Mouse (Mus musculus): ENCODE data around the gene Atp6v0b.

The Atp6v0b gene

DNA sequence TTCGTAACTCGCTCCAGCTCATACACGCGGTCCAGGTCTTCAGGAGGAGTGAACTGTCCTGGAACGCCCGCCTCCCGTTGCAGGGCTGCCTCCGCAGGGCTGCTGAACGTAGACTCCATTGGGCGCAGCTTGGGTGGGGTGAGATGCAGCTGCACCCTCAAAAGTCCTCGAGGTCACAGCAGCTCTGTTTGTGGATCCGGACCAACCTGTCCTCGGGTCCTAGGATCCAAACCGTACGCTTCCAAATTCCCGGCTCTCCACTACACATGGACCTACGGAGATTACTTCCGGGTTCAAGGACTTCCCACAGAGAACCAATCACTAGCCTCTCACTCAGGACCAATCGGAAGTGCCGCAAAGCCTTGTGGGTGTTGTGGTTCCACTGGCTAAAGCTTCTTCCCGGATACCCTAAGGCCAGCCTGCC is 4.6 kb upstream of the Atp6v0b start, which contains the start of gene Dph2:
TSS of gene Dph2 (minus strand) at position 295 of the 424 bp plus-strand sequence.
- ChIA-PET CTCF (interaction anchor here (0.9 to 1.9 kb wide), 9 partner anchors 22 to 192 kb away, joined by 3 to 7 read pairs (median 4); no protein-coding TSS in a partner anchor), POLR2A (interaction anchor here (0.5 to 3.8 kb wide), 38 partner anchors 8 to 669 kb away, joined by 3 to 28 read pairs (median 4); partner anchors contain the start of genes B4galt2 (in 3 of the 4), Ipo13 (in 2 of the 4), Kdm4a (in 1 of the 4) and Slc6a9 (in 1 of the 4))

DNA sequence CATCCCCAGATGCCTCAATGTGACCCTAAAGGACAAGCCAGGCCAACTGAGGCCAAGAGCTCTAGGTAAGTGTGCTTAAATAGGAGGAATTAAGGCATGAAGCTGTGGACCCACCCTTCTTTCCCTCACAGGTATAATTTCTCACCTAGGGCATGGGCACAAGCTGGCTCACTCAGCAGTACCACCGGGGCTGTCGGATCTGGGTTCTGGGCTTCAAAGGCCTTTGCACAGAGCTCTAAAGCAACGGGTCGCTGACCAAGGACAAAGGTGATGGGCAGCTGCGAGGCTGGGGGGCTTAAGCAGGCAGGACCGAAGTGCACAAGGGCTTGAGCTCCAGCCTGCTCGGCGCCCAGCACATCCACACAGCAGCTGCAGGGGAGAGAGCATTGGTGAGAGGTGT is 3.6 kb upstream of the Atp6v0b start:
- ChIA-PET POLR2A (interaction anchor here in 3 of 4 experiments (0.6 to 3.8 kb wide), 18 partner anchors 8 to 246 kb away, joined by 3 to 28 read pairs (median 5); partner anchors contain the start of genes B4galt2 (in 1 of the 3), Ipo13 (in 1 of the 3) and Slc6a9 (in 1 of the 3)), CTCF (interaction anchor here in 3 of 4 experiments (0.6 to 1.9 kb wide), 5 partner anchors 32 to 193 kb away, joined by 3 to 7 read pairs (median 6); no protein-coding TSS in a partner anchor)

DNA sequence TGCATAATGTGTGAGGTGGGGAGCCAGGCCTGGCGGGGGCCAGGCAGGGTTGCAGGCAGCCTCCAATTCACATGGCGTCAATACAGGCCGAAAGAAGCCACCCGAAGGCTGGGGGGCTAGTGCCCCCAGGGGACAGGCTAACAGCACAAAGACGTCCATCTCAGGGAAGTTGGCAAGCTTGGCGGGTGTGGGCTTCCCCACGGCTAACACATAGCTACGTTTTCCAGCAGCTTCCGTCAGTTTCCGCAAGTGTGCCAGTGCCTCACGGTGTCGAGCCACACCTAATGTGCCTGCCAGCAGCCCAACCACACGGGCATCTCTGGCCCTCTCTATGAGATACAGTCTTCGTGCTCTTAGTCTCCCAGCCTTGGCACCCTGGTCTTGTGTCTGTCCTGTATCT is 2.9 kb upstream of the Atp6v0b start:
- CTCF ChIA-PET = no interaction called here
- POLR2A ChIA-PET = interaction anchor here in 2 of 4 experiments (1.2 to 3.8 kb wide), 3 partner anchors 26 to 54 kb away, joined by 4 to 28 read pairs (median 15); partner anchors contain the start of genes Ipo13 (in 1 of the 2) and Slc6a9 (in 1 of the 2)

DNA sequence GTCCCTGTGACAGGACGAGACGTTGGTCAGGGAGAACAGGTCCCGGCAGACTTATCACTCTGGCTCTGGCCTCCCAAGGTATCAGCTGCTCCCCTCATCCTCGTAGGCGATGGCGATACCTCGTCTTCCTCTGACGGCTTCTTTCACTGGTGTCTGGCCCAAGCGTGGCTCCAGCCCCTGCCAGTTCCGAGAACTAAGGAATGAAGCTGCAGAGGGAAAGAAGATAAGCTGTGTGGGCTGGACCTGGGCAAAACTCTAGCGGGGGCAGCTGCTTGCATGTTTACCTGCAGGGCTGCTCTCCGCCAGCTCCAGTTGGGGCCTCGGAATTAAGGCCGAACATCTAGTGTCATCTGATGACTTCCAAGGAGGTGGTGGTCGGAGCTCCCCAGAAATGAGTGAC is 2.3 kb upstream of the Atp6v0b start:
- ChIA-PET CTCF (no interaction called here), POLR2A (interaction anchor here in 2 of 4 experiments (1.2 to 3.8 kb wide), 3 partner anchors 27 to 54 kb away, joined by 4 to 28 read pairs (median 15); partner anchors contain the start of genes Ipo13 (in 1 of the 2) and Slc6a9 (in 1 of the 2))

DNA sequence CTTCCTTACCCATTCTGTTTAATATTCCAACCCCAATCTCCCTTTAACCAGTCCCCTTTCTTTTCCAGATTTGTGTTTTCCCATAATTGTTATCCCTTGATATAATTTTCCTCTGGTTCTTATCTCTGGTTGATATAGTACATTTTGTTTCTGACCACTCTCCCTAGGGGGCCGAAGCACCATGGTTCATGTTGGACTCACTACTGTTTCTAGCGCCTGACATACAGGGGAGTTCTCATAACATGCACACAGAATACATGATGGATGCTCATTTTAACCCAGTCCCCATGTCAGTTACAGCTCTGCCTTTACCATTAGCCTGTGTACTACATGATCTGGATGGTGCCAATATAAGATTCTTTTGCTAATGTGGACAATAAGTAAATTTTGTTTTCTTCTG is 787 bp upstream of the Atp6v0b start:
- CTCF ChIA-PET = interaction anchor here in 1 of 4 experiments (1.3 kb wide), 1 partner anchor 40 kb away, joined by 4 read pairs; no protein-coding TSS in a partner anchor
- POLR2A ChIA-PET = interaction anchor here in 3 of 4 experiments (0.5 to 2.5 kb wide), 16 partner anchors 10 to 732 kb away, joined by 3 to 9 read pairs (median 4); partner anchors contain the start of genes Ipo13 (in 1 of the 3), Kdm4a (in 1 of the 3) and Rps8 (in 1 of the 3)

DNA sequence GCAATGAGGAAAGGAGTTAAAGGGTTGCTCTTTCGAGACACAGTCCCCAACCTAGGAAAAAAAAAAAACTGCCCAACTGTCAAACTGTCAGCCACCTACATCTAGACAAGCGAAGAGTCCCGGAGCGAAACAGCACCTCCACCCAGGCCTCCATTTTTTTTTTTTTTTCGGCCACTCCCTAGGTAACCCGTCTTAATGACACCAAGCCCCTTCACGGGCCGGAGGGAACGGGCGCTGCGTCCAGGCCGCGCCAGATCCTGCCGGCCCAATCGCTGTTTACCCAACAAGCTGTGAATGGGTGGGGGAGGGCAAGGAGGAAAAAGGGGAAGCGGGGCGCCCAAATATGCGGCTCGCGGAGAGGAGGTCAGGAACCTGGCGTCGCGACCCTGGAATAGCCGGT is 489 bp downstream of the Atp6v0b start:
- CTCF ChIA-PET = interaction anchor here in 2 of 4 experiments (0.7 to 1.3 kb wide), 3 partner anchors 28 to 1155 kb away, joined by 3 to 5 read pairs (median 4); no protein-coding TSS in a partner anchor
- POLR2A ChIA-PET = interaction anchor here in 3 of 4 experiments (0.6 to 2.5 kb wide), 32 partner anchors 9 to 761 kb away, joined by 3 to 14 read pairs (median 4); partner anchors contain the start of genes Artn (in 1 of the 3), Ccdc24 (in 1 of the 3), Ipo13 (in 1 of the 3) and Kdm4a (in 1 of the 3)

DNA sequence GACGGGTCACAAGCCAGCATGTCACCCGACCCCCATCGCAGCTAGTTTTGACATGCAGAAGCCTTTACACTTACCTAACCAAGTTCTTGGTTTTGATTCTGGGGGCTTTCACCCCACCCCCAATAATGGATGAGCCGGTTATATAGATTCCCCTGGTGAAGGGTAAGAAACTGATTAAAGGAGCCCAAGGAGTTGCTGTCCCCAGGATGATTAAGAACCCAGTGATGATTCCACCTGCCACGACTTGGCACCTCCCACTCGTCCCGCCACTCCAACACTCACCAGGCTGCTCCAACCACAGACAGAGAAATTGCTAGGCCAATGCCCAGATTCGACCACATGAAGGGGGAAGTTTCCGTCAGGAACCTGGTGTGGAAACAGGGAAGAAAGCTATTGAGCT is 1.1 kb downstream of the Atp6v0b start:
- CTCF ChIA-PET = no interaction called here
- POLR2A ChIA-PET = interaction anchor here in 3 of 4 experiments (0.7 to 2.5 kb wide), 12 partner anchors 16 to 293 kb away, joined by 3 to 9 read pairs (median 4); partner anchors contain the start of gene Kdm4a (in 1 of the 3)

DNA sequence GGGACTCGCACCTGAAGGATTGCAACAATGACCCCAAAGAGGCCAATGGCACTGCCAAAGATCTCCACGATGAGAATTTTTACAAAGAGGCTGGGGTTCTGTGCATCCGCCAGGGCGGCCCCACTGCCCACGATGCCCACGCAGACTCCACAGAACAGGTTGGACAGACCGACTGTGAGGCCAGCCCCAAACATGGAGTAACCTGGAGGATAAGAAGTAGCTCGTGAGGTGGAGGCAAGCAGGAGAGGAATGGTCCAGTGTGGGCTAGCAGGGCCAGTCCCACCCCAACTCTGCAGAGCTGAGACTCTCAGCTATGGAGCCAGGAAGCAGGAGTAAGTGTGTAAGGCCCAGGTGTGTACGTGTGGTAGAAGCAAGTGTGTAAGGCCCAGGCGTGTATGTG is 2.0 kb downstream of the Atp6v0b start:
- POLR2A ChIA-PET = interaction anchor here in 3 of 4 experiments (0.8 to 2.1 kb wide), 5 partner anchors 13 to 80 kb away, joined by 3 to 7 read pairs (median 3); partner anchors contain the start of gene Ccdc24 (in 1 of the 3)
- CTCF ChIA-PET = interaction anchor here in 1 of 4 experiments (0.6 kb wide), 1 partner anchor 1812 kb away, joined by 3 read pairs; no protein-coding TSS in a partner anchor

DNA sequence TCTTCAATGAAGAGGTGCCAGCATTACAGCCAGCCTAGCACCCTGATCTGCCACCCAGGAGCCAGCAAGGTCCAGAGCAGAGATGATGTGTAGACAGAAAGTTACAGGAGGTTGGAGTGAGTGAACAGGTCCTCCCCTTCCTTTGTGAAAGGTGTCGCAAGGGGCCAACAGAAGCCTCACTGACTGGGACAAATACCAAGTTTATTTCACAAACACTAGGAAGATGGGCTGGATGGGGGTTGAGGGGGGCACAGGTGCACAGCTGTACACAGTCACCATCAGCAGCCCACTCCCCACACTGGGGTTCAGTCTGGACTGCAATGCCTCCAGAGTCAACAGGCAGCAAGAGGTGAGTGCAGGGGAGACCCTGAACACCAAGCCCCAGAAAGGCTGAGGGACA is 3.0 kb downstream of the Atp6v0b start:
- POLR2A ChIA-PET = interaction anchor here in 2 of 4 experiments (0.6 to 2.1 kb wide), 9 partner anchors 8 to 372 kb away, joined by 3 to 7 read pairs (median 3); partner anchors contain the start of gene Dph2 (in 1 of the 2)
- CTCF ChIA-PET = interaction anchor here in 1 of 4 experiments (1.0 kb wide), 1 partner anchor 24 kb away, joined by 3 read pairs; no protein-coding TSS in a partner anchor

DNA sequence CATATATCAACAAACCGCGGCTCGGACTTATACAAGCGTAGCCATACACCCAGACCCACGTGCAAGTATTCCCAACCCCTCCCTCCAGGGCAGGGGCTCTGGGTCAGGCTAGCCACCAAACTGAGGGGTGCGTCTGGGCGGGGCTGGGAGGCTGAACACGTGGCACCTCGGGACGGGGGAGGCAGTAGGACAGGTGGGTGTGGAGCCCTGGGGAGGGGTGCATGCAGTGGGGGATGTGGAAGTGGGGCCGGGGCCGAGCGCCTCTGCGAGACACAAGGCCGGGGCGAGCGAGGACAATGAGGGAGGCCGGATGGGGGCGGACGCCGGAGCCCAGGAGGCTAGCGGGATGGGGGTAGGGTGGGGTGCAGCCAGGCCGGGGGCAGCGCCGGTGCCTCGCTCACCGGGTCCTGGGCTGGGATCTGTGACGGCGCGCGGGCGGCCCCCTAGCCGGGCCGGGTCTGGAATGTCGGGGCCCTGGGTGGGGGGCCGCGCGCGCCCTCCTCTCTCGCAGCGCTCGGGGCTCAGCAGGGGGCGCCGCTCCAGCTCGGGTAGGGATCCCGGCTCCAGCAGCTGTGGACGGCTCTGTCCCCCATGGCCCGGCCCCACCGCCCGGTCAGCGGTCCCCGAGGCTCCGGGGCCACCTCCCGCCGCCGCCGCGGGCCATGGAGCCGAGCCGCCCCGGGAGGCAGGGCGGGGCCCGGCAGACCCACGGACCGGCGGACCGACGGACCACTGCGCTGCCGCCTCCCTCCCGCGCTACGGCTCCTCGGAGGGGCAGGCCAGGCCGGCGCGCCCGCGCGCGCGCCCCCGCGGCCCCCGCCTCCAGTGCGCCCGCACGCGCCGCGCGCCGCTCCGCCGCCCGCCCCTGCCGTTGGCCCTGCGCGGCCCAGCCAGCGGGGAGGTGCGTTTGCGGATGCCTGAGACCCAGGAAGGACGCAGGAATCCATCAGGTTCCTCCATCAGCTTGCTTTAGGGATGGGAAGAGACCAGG is 4.1 kb downstream of the Atp6v0b start, which contains the start of gene B4galt2:
TSS of gene B4galt2 (minus strand) at position 787 of the 991 bp plus-strand sequence.
- POLR2A ChIA-PET = interaction anchor here (0.5 to 2.1 kb wide), 11 partner anchors 8 to 83 kb away, joined by 3 to 10 read pairs (median 3); partner anchors contain the start of gene Dph2 (in 3 of the 4)
- CTCF ChIA-PET = interaction anchor here in 1 of 4 experiments (1.0 kb wide), 1 partner anchor 23 kb away, joined by 3 read pairs; no protein-coding TSS in a partner anchor

DNA sequence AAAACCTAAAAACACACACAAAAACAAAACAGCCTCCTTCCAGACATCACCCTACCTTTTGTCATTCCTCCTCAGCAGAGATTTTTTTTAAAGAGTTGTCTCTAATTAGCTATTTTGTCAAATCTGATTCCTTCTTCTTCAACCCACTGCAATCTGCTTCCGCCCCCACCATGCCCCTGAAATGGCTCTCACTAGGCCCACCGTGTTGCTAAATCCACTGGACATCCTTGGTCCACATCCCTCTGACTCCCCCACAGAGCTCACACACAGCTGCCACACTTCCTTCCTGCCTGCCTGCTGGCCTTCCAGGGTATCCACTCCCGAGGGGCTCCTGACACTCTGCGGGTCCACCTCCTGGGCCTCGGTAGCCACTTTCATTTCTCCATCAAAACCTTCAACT is 8.4 kb downstream of the Atp6v0b start:
- ChIA-PET CTCF (interaction anchor here in 1 of 4 experiments (0.6 to 0.7 kb wide), 2 partner anchors 21 to 345 kb away, joined by 3 to 5 read pairs; no protein-coding TSS in a partner anchor), POLR2A (interaction anchor here in 2 of 4 experiments (0.6 to 2.4 kb wide), 8 partner anchors 9 to 86 kb away, joined by 3 to 9 read pairs (median 6); partner anchors contain the start of genes Atp6v0b (in 1 of the 2) and Dph2 (in 1 of the 2))

DNA sequence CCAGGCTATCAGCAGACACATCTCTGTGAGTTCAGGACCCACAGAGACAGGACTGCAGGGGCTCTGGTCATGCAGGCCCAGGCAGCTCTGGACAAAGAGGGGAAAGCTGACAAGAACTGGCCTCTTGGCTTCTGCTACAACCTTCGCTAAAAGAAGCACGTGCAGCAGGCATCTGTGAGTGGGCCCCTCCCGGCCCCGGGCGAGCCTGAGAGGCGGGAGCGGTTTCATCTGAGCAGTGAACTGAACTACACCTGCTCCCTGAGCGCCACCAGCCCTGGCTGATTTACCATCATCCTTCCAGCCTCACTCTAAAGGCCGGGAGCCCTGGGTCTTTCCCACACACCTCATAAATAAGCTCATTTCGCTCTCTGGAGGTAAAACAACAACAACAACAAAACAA is 8.8 kb downstream of the Atp6v0b start:
- CTCF ChIA-PET = no interaction called here
- POLR2A ChIA-PET = interaction anchor here in 2 of 4 experiments (0.8 to 2.4 kb wide), 9 partner anchors 9 to 86 kb away, joined by 3 to 9 read pairs (median 4); partner anchors contain the start of genes Atp6v0b (in 1 of the 2) and Dph2 (in 1 of the 2)

DNA sequence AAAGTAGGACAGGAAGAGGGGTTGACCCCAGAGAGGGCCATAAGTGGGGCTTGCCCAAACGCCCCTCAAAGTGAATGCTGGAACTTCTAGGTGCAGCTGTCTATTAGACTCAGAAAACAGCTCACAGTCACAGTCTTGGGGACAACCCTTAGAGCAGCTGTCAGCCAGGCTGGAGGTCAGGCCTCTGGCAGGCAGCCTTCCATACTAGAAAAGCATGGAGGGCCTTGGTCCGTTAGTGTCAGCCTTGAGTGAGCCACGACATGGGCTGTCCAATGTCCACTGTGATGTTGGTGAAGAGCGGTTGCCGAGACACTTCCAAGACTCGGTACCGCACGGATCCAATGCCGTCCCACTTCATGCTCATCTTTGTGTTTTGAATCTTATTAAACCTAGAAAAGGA is 13.5 kb downstream of the Atp6v0b start:
- CTCF ChIA-PET = no interaction called here
- POLR2A ChIA-PET = interaction anchor here in 2 of 4 experiments (1.4 to 1.8 kb wide), 3 partner anchors 13 to 37 kb away, joined by 4 read pairs; partner anchors contain the start of gene Atp6v0b (in 2 of the 2)

DNA sequence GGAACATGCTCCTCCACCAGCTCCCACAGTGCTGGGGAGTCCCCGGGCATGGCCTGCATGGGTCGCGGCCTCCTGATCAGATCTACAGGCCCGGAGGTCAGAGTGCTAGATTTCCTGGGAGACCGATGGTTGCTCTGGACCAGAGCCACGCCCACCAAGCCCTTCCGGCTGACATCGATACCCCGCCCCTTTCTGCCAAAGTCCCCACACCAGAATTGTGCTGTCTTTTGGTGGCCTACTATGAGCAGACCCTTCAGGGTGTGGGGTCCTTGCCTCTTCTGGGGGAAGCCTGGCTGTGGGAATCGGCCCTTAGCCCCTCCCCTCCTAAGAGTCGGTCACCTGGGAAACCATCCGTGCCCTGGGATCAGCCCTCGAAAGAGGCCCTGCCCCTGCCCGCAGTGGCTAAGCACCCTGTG is 14.7 kb downstream of the Atp6v0b start, which contains the start of gene Ccdc24:
TSS of gene Ccdc24 (minus strand) at position 87 of the 416 bp plus-strand sequence.
- ChIA-PET CTCF (interaction anchor here in 1 of 4 experiments (1.4 kb wide), 1 partner anchor 14 kb away, joined by 3 read pairs; no protein-coding TSS in a partner anchor), POLR2A (interaction anchor here in 2 of 4 experiments (0.7 to 1.8 kb wide), 9 partner anchors 9 to 210 kb away, joined by 3 to 4 read pairs (median 3); partner anchors contain the start of genes Atp6v0b (in 2 of the 2) and B4galt2 (in 1 of the 2))

DNA sequence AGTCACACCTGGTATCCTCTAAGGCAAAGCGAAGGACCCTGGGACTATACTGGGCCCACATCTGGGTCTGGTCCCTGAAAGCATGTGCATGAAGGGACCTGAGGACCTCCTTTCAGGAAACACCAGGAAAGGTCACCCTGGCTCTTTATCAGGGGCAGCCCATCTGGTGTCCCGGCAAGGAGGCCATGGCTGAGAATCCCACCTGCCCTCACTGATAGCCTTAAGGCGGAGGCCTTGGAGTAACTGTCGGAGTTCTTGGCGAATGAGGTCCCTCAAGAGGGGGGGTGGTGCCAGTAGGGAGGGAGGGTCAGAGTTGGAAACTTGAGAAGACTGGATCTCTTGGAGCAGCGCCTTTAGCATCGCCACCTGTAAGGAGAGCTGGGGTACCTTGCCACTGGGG is 15.3 kb downstream of the Atp6v0b start:
- CTCF ChIA-PET = interaction anchor here in 1 of 4 experiments (1.4 kb wide), 1 partner anchor 13 kb away, joined by 3 read pairs; no protein-coding TSS in a partner anchor
- POLR2A ChIA-PET = interaction anchor here in 2 of 4 experiments (0.6 to 1.0 kb wide), 8 partner anchors 9 to 533 kb away, joined by 3 to 5 read pairs (median 3); partner anchors contain the start of gene Atp6v0b (in 1 of the 2)

DNA sequence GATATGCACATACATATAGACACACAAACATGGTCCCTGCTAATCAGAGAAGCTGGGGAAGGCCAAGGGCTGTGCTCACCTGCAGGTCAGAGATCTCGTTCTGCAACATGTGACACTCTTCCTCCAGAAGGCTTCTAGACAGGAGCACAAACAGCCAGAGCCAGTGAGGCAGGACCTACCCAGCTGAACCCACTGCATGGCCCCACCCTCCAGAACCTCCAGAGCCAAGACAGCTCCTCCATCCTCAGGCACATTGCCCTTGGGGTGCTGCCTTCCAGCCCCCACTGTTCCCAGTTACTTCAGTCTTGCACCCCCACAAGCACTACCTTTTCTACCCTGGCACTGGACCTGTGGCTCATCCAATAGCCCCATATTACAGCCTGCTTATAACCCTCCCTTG is 16.7 kb downstream of the Atp6v0b start:
- ChIA-PET POLR2A (interaction anchor here in 3 of 4 experiments (0.6 to 2.4 kb wide), 19 partner anchors 8 to 519 kb away, joined by 3 to 9 read pairs (median 4); partner anchors contain the start of genes Atp6v0b (in 2 of the 3), B4galt2 (in 1 of the 3) and Dph2 (in 1 of the 3)), CTCF (interaction anchor here in 3 of 4 experiments (0.6 to 1.6 kb wide), 6 partner anchors 12 to 213 kb away, joined by 3 to 7 read pairs (median 3); partner anchors contain the start of gene Dph2 (in 1 of the 3))
